8 mouse cellular contexts compared by ENCODE assay signal in genomic region chr7:16313481-16314220, GRCm38 (mm10). TPM values are rescaled to one million over a fixed set of nuclear protein-coding genes. Genes with fewer than 3 reads are reported as not detected.
A peak's percentile ranks its signal among the peaks of the same experiment; 100 is the strongest.
DNase-seq lines count a peak whose midpoint lies in the region; ATAC-seq and TF ChIP-seq lines count a peak whose summit lies in the region.

No protein-coding gene starts in this region.

- intact Hi-C loops in heart, postnatal 36 days (cut with DNase I), result loop anchor here (1.0 kb wide), 2 partner anchors 19 to 87 kb away; partner anchors contain the start of gene Zc3h4

- peak overlapping the region; percentile 98 for H3K4me2 ChIP-seq in forebrain, embryonic 16.5 days (ENCODE audit: low read length)
- peak overlapping the region; percentile 88 for H3K4me2 ChIP-seq in lung, postnatal 0 days (replicated peaks; ENCODE audit: low read depth, low read length)

- under 1% methylated on average over 48 of the region's 66 CpGs for WGBS in forebrain, embryonic 16.5 days
- 1% methylated on average over 24 of the region's 66 CpGs for WGBS in lung, postnatal 0 days

- peak overlapping the region; percentile 84 for H3K9ac ChIP-seq in forebrain, embryonic 16.5 days (replicated peaks; ENCODE audit: low read depth, low read length)
- peak overlapping the region; percentile 96 for H3K9ac ChIP-seq in lung, postnatal 0 days (replicated peaks; ENCODE audit: low read depth)

- no peak for TF ChIP-seq EP300 in lung, postnatal 0 days (IDR thresholded peaks at IDR 0.05)

- H3K27me3 ChIP-seq in G1E (ENCODE audit: insufficient read depth, low read length), result no peaks in the 10 kb centered on the region
- H3K27me3 ChIP-seq in forebrain, embryonic 16.5 days (replicated peaks; ENCODE audit: control insufficient read depth, insufficient read depth, low read length), result peaks cover 4% of the 10 kb centered on the region; the same call in 1 of the 2 replicates
- H3K27me3 ChIP-seq in lung, postnatal 0 days (replicated peaks; ENCODE audit: insufficient read depth, low read length), result no peaks in the 10 kb centered on the region

- no peaks in the 10 kb centered on the region for H3K9me3 ChIP-seq in G1E (replicated peaks)
- no peaks in the 10 kb centered on the region for H3K9me3 ChIP-seq in forebrain, embryonic 16.5 days (ENCODE audit: control insufficient read depth, low read length)
- no peaks in the 10 kb centered on the region for H3K9me3 ChIP-seq in lung, postnatal 0 days (ENCODE audit: low read length)

- H3K4me1 ChIP-seq in G1E (ENCODE audit: insufficient read depth, low read depth, low read length), result peaks cover 61% of the 10 kb centered on the region
- peaks cover 43% of the 10 kb centered on the region for H3K4me1 ChIP-seq in forebrain, embryonic 16.5 days (replicated peaks; ENCODE audit: control insufficient read depth, insufficient read depth, low read length)
- H3K4me1 ChIP-seq in lung, postnatal 0 days (ENCODE audit: insufficient read depth, low read depth, low read length), result peaks cover 12% of the 10 kb centered on the region; the same call in 1 of the 2 replicates

- peak; percentile 86 for DNase-seq in G1E (ENCODE audit: low spot score)
- DNase-seq in cerebellum, adult 11-12 months, result peak; percentile 83
- peak; percentile 91 for DNase-seq in heart, postnatal 36 days
- DNase-seq in layer of hippocampus, adult 8-10 months (ENCODE audit: low spot score in 2 of 2), result peak; percentile 59 to 69
- peak; percentile 93 for DNase-seq in lung, postnatal 0 days (ENCODE audit: low spot score)
- peak; percentile 60 for DNase-seq in ovary, adult 18-20 months (ENCODE audit: low spot score)
- DNase-seq in thymus, postnatal 10 days (ENCODE audit: low spot score in 2 of 2), result peak; percentile 48 to 73

- peak overlapping the region; percentile 93 for H3K4me3 ChIP-seq in G1E (ENCODE audit: low read depth, low read length)
- H3K4me3 ChIP-seq in forebrain, embryonic 16.5 days (replicated peaks; ENCODE audit: low read length), result peak overlapping the region; percentile 75
- H3K4me3 ChIP-seq in lung, postnatal 0 days (ENCODE audit: low read depth, low read length), result peak overlapping the region; percentile 80

- ATAC-seq in G1E (ENCODE audit: extremely low read depth, insufficient number of reproducible peaks, low FRiP score, poor library complexity, severe bottlenecking), result no peak
- peak; percentile 63 for ATAC-seq in forebrain, embryonic 16.5 days
- ATAC-seq in lung, postnatal 0 days, result peak; percentile 70

- peaks cover 46% of the 10 kb centered on the region for H3K36me3 ChIP-seq in G1E (replicated peaks)
- H3K36me3 ChIP-seq in forebrain, embryonic 16.5 days (ENCODE audit: control insufficient read depth, insufficient read depth), result no peaks in the 10 kb centered on the region
- peaks cover 8% of the 10 kb centered on the region; the same call in 1 of the 2 replicates for H3K36me3 ChIP-seq in lung, postnatal 0 days (ENCODE audit: insufficient read depth, low read length)

- H3K27ac ChIP-seq in forebrain, embryonic 16.5 days (ENCODE audit: low read length), result peak overlapping the region; percentile 90
- peak overlapping the region; percentile 99 for H3K27ac ChIP-seq in lung, postnatal 0 days (ENCODE audit: low read length)

- TF ChIP-seq CTCF in G1E (IDR thresholded peaks at IDR 0.05; ENCODE audit: low read depth, low read length), result no peak
- TF ChIP-seq CTCF in lung, postnatal 0 days (IDR thresholded peaks at IDR 0.05), result 0 out of 2 replicates have a peak, but pooled peaks have one; percentile 33

RNA-seq across cellular contexts. Expression of gene Bbc3, which starts 5.5 kb away (rescaled TPM):
- total RNA-seq in G1E (2014; fragmentation: Nextera tagmentation) (10.2 and 15.8 TPM in 2 replicates), G1E (2017) (9.0 and 16.3 TPM in 2 replicates)
- 209 and 355 TPM in 2 replicates for polyA plus RNA-seq in G1E (2012)
- 17.6 and 18.9 TPM in 2 replicates for polyA plus RNA-seq in forebrain, embryonic 16.5 days (2015; fragmentation: Nextera tagmentation; extraction: Ambion mirVana)
- 1 to 10 TPM; 3.1 to 5.0 TPM for total RNA-seq in heart, postnatal 36 days (2021)
- 10 to 100 TPM in 3 of 4 experiments, 1 to 10 TPM in 1; 8.9 to 14.4 (median 10.9) TPM for total RNA-seq in layer of hippocampus, adult 8-10 months (2022)
- 30.0 and 31.1 TPM in 2 replicates for polyA plus RNA-seq in lung, postnatal 0 days (2015; fragmentation: Nextera tagmentation; extraction: Ambion mirVana)

RNA-seq across cellular contexts. Expression of gene Ccdc9, which starts 27.1 kb away (rescaled TPM):
- 8.1 and 16.6 TPM in 2 replicates for total RNA-seq in G1E (2014; fragmentation: Nextera tagmentation)
- 58.0 and 66.0 TPM in 2 replicates for total RNA-seq in G1E (2017)
- polyA plus RNA-seq in G1E (2012), result 133 and 136 TPM in 2 replicates
- polyA plus RNA-seq in forebrain, embryonic 16.5 days (2015; fragmentation: Nextera tagmentation; extraction: Ambion mirVana), result 25.0 and 29.4 TPM in 2 replicates
- total RNA-seq in heart, postnatal 36 days (2021), result 10 to 100 TPM; 34.6 to 36.9 TPM
- total RNA-seq in layer of hippocampus, adult 8-10 months (2022), result 10 to 100 TPM; 72.6 to 88.3 (median 86.3) TPM
- polyA plus RNA-seq in lung, postnatal 0 days (2015; fragmentation: Nextera tagmentation; extraction: Ambion mirVana), result 15.9 and 18.3 TPM in 2 replicates

RNA-seq across cellular contexts. Expression of gene Inafm1, which starts 40.2 kb away (rescaled TPM):
- 3.5 and 4.1 TPM in 2 replicates for total RNA-seq in G1E (2014; fragmentation: Nextera tagmentation)
- 18.8 and 23.1 TPM in 2 replicates for total RNA-seq in G1E (2017)
- polyA plus RNA-seq in G1E (2012), result 92.0 and 140 TPM in 2 replicates
- polyA plus RNA-seq in forebrain, embryonic 16.5 days (2015; fragmentation: Nextera tagmentation; extraction: Ambion mirVana), result 23.3 and 27.2 TPM in 2 replicates
- 10 to 100 TPM; 17.0 to 17.8 TPM for total RNA-seq in heart, postnatal 36 days (2021)
- 10 to 100 TPM; 30.9 to 39.3 (median 33.1) TPM for total RNA-seq in layer of hippocampus, adult 8-10 months (2022)
- polyA plus RNA-seq in lung, postnatal 0 days (2015; fragmentation: Nextera tagmentation; extraction: Ambion mirVana), result 18.9 and 20.1 TPM in 2 replicates

RNA-seq across cellular contexts. Expression of gene C5ar1, which starts 54.3 kb away (rescaled TPM):
- not detected in 2 replicates for total RNA-seq in G1E (2014; fragmentation: Nextera tagmentation)
- 0.16 and 0.64 TPM in 2 replicates for total RNA-seq in G1E (2017)
- polyA plus RNA-seq in G1E (2012), result not detected in 2 replicates
- polyA plus RNA-seq in forebrain, embryonic 16.5 days (2015; fragmentation: Nextera tagmentation; extraction: Ambion mirVana), result 1.2 and 2.0 TPM in 2 replicates
- 1 to 10 TPM; 6.4 to 7.8 TPM for total RNA-seq in heart, postnatal 36 days (2021)
- 1 to 10 TPM in 3 of 4 experiments, under 1 TPM in 1; 0.61 to 5.4 (median 3.0) TPM for total RNA-seq in layer of hippocampus, adult 8-10 months (2022)
- 11.8 and 13.3 TPM in 2 replicates for polyA plus RNA-seq in lung, postnatal 0 days (2015; fragmentation: Nextera tagmentation; extraction: Ambion mirVana)
